Mouse (Mus musculus) testis, adult 2 months (tissue): ENCODE results near the gene Il2ra. TPM values are rescaled to one million over a fixed set of nuclear protein-coding genes. Genes with fewer than 3 reads are reported as not detected.

ENCODE experiments used
- H3K27ac ChIP-seq: fragments of 200-500 bp; 2 replicates; pipeline ENCODE4 v1.5.1; 2012; ENCODE audit warnings: low read depth, low read length; ENCODE audit not compliant: control insufficient read depth, insufficient read depth
- H3K27me3 ChIP-seq: fragments of 200-500 bp; 2 replicates; pipeline ENCODE4 v1.6.1; 2012; ENCODE audit warnings: mild to moderate bottlenecking, low read length, moderate library complexity; ENCODE audit not compliant: control insufficient read depth, insufficient read depth
- H3K36me3 ChIP-seq: fragments of 200-500 bp; 2 replicates; pipeline ENCODE4 v1.6.1; 2012; ENCODE audit warnings: mild to moderate bottlenecking, low read length; ENCODE audit not compliant: control insufficient read depth, insufficient read depth
- H3K4me1 ChIP-seq: fragments of 200-500 bp; 2 replicates; pipeline ENCODE4 v1.6.1; 2012; ENCODE audit warnings: low read length; ENCODE audit not compliant: control insufficient read depth, insufficient read depth
- H3K4me3 ChIP-seq: fragments of 200-500 bp; 2 replicates; pipeline ENCODE4 v1.5.1; 2012; ENCODE audit warnings: low read depth, mild to moderate bottlenecking, low read length, moderate library complexity, mixed read lengths; ENCODE audit not compliant: control insufficient read depth
- CTCF ChIP-seq: fragments of 200-500 bp; IDR thresholded peaks from 2 replicates; pipeline ENCODE4 v1.5.1; 2012; ENCODE audit warnings: low read depth, mild to moderate bottlenecking, inconsistent platforms, low read length, moderate library complexity; ENCODE audit not compliant: control insufficient read depth, insufficient read depth, insufficient replicate concordance
- POLR2A ChIP-seq: fragments of 200-500 bp; IDR thresholded peaks from 2 replicates; pipeline ENCODE4 v1.6.1; 2012; ENCODE audit warnings: low read depth, mild to moderate bottlenecking, inconsistent platforms, low read length, moderate library complexity; ENCODE audit not compliant: control insufficient read depth
- polyA plus RNA-seq: library from polyadenylated mRNA; depleted of rRNA; stranded (reverse); fragments of >200 nt; gene quantifications from 2 replicates; pipeline ENCODE4 v1.2.3, GENCODE M21; 2012

Gene Il2ra
- polyA plus RNA-seq, 1 experiment, result 0.06 TPM

DNA sequence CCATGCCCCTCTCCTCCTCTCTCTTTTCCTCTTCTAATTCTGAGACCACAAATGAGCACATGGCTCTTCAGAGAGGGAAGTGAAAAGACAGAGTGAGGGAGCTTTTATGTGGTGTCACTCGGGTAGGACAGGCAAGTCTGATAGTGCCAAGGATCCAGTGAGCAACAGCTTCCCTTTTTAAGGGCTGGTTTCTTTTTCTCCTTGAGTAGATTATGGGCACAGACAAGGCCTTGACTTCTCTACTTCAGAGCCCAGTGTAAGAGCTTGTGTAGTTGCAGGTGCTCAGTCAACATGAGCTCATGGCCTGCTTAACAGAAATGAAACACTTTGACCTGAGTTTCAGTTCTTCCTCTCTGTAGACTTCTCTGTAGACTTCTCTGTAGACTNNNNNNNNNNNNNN is 5.5 kb upstream of the Il2ra start:
- H3K36me3 ChIP-seq, result no peaks in the 10 kb centered on the region
- no peak overlapping the region for H3K27ac ChIP-seq
- no peak overlapping the region for H3K4me3 ChIP-seq
- no peaks in the 10 kb centered on the region for H3K4me1 ChIP-seq
- TF ChIP-seq POLR2A (no peak), CTCF (no peak)
- H3K27me3 ChIP-seq, result no peaks in the 10 kb centered on the region

DNA sequence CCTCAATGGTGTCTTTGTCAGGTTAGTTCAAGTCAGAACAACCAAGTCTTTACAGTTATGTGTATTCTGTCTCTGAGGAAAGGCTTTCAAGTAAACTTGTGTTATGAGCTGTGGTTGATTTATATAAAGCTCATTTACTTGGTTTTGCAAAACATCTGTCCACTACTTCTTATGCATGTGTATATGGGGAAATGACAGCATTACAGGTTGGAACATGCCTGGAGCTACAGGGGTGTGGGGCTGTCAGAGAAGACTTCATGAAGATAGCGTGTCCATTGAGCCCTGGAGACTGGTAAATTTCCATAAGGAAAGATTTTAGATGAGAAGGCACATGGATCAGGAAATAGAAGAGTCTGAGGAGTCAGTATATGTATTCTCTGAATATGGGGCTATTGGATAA is 1.4 kb downstream of the Il2ra start:
- TF ChIP-seq POLR2A (no peak), CTCF (no peak)
- H3K4me3 ChIP-seq, result no peak overlapping the region
- no peak overlapping the region for H3K27ac ChIP-seq
- no peaks in the 10 kb centered on the region for H3K27me3 ChIP-seq
- H3K4me1 ChIP-seq, result no peaks in the 10 kb centered on the region
- no peaks in the 10 kb centered on the region for H3K36me3 ChIP-seq

DNA sequence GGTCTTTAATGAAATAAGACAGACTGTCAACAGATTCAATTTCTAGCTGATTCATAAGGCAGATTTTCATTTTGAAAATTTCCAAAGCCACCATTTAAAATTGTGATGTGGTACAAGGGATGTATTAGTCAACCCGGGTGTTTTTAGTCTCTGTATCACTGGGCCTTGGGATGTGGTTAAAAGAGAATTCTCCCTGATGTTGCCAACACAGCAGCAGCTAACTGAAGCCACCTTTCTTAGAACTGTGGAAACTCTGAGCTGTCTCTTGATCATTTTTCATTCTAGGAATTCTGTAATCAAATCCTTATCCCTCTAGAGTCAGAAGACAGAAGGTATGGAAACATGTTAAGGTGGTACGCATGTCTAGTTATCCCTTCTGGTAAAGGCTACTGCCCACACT is 2.7 kb downstream of the Il2ra start:
- H3K4me3 ChIP-seq, result no peak overlapping the region
- H3K27ac ChIP-seq, result no peak overlapping the region
- TF ChIP-seq CTCF (no peak), POLR2A (no peak)
- H3K4me1 ChIP-seq, result no peaks in the 10 kb centered on the region
- H3K36me3 ChIP-seq, result no peaks in the 10 kb centered on the region
- H3K27me3 ChIP-seq, result no peaks in the 10 kb centered on the region

DNA sequence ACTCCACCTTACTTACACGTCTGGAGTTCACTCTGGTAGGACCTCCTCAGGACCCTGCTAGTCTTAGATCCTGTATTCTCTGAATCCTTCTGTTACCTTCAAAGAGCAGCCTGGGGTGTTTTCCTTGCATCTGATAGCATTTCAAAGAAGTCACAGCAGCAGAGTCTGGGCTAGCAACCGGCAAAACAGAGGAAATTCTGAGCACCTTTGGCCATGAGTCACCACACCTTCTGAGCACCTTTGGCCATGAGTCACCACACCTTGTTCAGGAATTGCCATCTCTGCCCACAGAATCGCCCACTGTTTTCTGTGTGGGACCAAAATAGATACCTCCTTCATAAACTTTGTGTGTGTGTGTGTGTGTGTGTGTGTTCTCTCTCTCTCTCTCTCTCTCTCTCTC is 8.9 kb downstream of the Il2ra start:
- no peak for TF ChIP-seq POLR2A
- TF ChIP-seq CTCF, result no peak

DNA sequence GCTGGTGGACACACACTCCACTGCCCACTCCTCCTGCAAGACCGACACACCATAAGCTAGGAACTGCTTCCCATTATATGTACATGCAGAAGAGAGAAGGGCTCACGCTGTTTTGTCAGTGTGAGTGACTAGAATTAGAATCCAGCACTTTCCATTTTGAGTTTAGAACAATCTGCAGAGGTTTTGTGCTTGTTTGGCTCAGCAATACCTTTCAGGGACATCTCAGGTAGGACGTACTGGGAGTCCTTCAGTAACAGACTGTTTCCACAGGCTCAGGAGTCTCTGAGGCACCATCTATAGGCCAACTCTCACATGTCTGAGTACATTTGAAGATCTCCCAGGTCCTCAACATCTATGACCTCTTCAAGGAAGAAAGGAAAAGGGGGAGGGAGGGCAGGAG is 9.6 kb downstream of the Il2ra start:
- Histone ChIP-seq H3K27me3 (no peaks in the 10 kb centered on the region), H3K27ac (no peak overlapping the region), H3K4me1 (peaks cover 2% of the 10 kb centered on the region; the same call in 1 of the 2 replicates), H3K4me3 (no peak overlapping the region), H3K36me3 (no peaks in the 10 kb centered on the region)
- TF ChIP-seq CTCF, result no peak
- no peak for TF ChIP-seq POLR2A

More for the DNA sequence above, 8.9 kb downstream of the Il2ra start:
- Histone ChIP-seq H3K36me3 (no peaks in the 10 kb centered on the region), H3K27me3 (no peaks in the 10 kb centered on the region), H3K27ac (no peak overlapping the region), H3K4me3 (no peak overlapping the region), H3K4me1 (peaks cover 2% of the 10 kb centered on the region; the same call in 1 of the 2 replicates)

DNA sequence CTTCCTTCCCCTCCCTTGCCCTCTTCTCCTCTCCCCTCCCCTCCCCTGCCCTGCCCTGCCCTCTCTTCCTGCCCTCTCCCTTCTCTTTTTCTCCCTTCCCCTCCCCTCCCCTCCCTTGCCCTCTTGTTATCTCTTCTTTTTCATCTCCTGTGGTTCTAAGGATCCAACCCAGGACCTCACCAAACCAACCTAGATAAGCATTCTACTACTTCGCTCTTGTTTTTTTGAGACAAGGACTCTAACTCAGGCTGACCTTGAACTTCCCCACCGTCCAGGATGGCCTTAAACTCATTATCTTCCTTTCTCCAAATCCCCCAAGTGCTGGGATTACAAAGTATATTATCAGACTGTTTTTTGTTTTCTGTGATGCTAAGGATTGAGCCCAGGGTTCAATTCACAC is 10.2 kb downstream of the Il2ra start:
- H3K4me3 ChIP-seq, result no peak overlapping the region
- H3K4me1 ChIP-seq, result peaks cover 2% of the 10 kb centered on the region; the same call in 1 of the 2 replicates
- H3K36me3 ChIP-seq, result no peaks in the 10 kb centered on the region
- H3K27ac ChIP-seq, result no peak overlapping the region
- no peak for TF ChIP-seq CTCF
- TF ChIP-seq POLR2A, result no peak
- H3K27me3 ChIP-seq, result no peaks in the 10 kb centered on the region

DNA sequence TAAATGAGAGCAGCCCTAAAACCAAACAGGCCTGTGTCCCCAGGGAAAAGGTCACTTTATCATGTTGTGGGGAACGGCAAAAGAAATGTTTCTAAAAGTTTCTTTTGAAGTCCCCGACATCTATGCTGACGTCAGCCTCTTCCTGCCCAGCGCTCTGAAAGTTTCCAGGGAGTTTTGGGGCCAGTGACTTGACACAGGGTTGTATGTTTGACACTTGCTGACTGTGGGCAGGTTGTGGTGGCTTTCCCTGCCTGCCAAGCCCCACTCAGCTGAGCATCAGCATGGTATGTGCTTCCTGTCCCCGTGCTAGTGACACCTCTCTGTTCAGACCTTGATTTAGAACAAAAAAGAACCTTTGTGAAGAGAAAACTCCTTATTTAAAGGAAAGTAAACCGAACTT is 10.7 kb downstream of the Il2ra start:
- no peaks in the 10 kb centered on the region for H3K27me3 ChIP-seq
- no peak overlapping the region for H3K27ac ChIP-seq
- no peaks in the 10 kb centered on the region for H3K36me3 ChIP-seq
- TF ChIP-seq POLR2A (peak; percentile 19; the same call in 1 of the 2 replicates), CTCF (no peak)
- H3K4me1 ChIP-seq, result peaks cover 2% of the 10 kb centered on the region; the same call in 1 of the 2 replicates
- no peak overlapping the region for H3K4me3 ChIP-seq

DNA sequence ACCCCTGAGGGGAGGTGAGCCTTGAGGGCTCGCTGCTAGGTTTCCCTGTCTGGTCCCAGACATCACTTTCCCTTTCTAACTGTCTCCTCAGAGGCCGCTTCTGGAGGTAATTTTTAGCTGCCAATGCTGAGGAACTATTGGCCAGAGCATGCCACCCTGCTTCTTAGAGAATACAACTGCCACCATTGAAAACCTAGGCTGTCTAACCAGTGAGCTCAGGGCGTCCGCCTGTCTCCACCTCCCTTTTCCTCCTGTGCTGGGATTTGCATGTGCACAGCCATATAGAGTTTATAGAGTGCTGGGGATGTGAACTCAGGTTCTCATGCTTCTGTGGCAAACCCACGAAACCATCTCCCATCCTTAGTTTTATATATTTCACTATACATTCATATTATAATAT is 11.2 kb downstream of the Il2ra start:
- Histone ChIP-seq H3K27me3 (no peaks in the 10 kb centered on the region), H3K4me1 (peaks cover 2% of the 10 kb centered on the region; the same call in 1 of the 2 replicates), H3K4me3 (no peak overlapping the region), H3K36me3 (no peaks in the 10 kb centered on the region), H3K27ac (no peak overlapping the region)
- TF ChIP-seq CTCF (no peak), POLR2A (no peak)
